Mouse (Mus musculus): ENCODE measurements around the gene Il22ra2.
A peak's percentile ranks its signal among the peaks of the same experiment; 100 is the strongest.
"Not testable (repeated sequence)": the region's sequence is repeated elsewhere in the genome, so short reads cannot be mapped to it uniquely, and the experiment has no call there.

Il22ra2 gene

DNA sequence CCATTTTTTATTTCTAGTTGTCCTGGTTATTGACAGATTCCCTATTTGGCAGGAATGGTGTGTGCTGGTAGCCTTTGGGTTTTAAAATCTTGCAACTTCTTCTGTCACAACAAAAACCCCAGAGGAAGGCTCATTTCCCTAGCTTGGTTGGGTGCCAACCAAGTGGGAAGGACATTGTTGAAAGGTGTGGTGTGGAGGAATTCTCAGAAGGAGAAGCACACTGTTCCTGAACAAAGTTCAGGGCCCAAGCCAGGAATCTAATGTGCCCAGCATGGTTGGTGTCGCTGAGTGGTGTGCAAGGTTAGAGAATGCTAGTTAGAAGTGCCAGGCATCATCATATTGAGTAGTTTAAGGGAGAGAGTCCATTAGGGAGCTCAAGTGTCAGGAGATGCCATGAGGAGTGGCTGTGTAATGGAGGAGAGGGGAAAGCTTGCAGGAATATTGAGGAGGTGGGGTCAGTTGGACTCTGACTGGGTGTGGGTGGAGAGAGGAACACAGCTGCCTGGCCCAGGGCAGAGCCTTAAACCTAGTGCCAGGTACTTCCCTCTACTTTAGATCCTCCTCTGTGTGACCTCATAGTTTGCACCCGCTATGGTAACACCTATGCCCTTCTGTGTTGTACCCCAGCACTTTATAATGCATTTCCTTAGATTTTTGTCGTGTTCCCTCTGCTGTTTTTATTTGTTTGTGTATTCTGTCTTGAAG, 27.4 kb upstream of the Il22ra2 start:
- Histone ChIP-seq H3K36me3 (ENCODE audit: insufficient read depth, low read length) (no peaks in the 10 kb centered on the region), H3K9me3 (ENCODE audit: low read length) (no peaks in the 10 kb centered on the region), H3K4me1 (replicated peaks; ENCODE audit: low read depth, low read length) (peaks cover 39% of the 10 kb centered on the region), H3K27me3 (ENCODE audit: insufficient read depth, low read length) (peaks cover 38% of the 10 kb centered on the region), H3K4me3 (replicated peaks; ENCODE audit: low read length) (no peak overlapping the region)
- TF ChIP-seq NANOG (IDR thresholded peaks at IDR 0.05; ENCODE audit: borderline replicate concordance, low read length) (no peak), POU5F1 (IDR thresholded peaks at IDR 0.05; ENCODE audit: borderline replicate concordance, low read length) (no peak), CTCF (conservative IDR thresholded peaks at IDR 0.05; ENCODE audit: low read length) (no peak)

DNA sequence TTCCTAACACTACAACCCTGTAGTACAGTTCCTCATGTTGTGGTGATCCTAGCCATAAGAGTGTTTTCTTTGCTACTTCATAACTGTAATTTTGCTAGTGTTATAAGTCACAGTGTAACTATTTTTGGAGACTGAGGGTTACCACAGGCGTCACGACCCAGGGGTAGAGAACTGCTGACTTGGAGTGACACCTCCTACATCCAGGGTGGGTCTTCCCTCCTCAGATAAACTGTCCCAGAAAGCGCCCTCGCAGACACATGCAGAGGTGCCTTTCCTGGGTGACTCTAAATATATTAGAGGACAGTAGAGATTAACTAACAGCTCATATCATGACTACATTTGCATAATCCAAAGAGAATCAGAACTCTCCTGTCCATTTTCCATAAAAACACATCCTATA, 24.9 kb upstream of the Il22ra2 start:
- Histone ChIP-seq H3K4me1 (replicated peaks; ENCODE audit: low read depth, low read length) (peaks cover 36% of the 10 kb centered on the region), H3K9me3 (ENCODE audit: low read length) (no peaks in the 10 kb centered on the region), H3K4me3 (replicated peaks; ENCODE audit: low read length) (no peak overlapping the region), H3K36me3 (ENCODE audit: insufficient read depth, low read length) (peaks cover 2% of the 10 kb centered on the region; the same call in 1 of the 2 replicates), H3K27me3 (ENCODE audit: insufficient read depth, low read length) (peaks cover 20% of the 10 kb centered on the region)
- TF ChIP-seq POU5F1 (IDR thresholded peaks at IDR 0.05; ENCODE audit: borderline replicate concordance, low read length) (no peak), CTCF (conservative IDR thresholded peaks at IDR 0.05; ENCODE audit: low read length) (no peak), NANOG (IDR thresholded peaks at IDR 0.05; ENCODE audit: borderline replicate concordance, low read length) (no peak)

DNA sequence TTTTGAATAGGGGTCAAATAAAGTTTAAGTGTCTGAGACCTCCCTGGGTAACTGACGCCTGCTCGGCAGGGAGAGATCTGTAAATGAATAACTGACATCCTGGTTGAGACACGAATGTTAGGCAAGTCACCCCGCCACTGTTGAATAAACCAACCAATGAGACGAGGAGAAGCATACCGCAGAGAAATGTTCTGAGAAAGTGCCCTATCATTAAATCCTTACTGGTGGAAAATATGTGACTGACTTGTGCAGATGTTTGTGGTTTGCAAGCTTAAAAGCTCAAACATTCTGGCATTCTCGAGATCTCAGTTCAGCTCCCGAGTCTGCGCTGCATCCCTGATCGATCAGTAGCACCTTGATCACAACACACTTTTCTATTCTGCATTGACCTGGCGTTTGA, 23.7 kb upstream of the Il22ra2 start:
- Histone ChIP-seq H3K27me3 (ENCODE audit: insufficient read depth, low read length) (peaks cover 14% of the 10 kb centered on the region), H3K4me1 (replicated peaks; ENCODE audit: low read depth, low read length) (peaks cover 32% of the 10 kb centered on the region), H3K9me3 (ENCODE audit: low read length) (no peaks in the 10 kb centered on the region), H3K36me3 (ENCODE audit: insufficient read depth, low read length) (peaks cover 6% of the 10 kb centered on the region), H3K4me3 (replicated peaks; ENCODE audit: low read length) (no peak overlapping the region)
- peak; percentile 56; the same call in 1 of the 2 replicates for TF ChIP-seq NANOG (IDR thresholded peaks at IDR 0.05; ENCODE audit: borderline replicate concordance, low read length)
- TF ChIP-seq POU5F1 (IDR thresholded peaks at IDR 0.05; ENCODE audit: borderline replicate concordance, low read length): no peak
- no peak for TF ChIP-seq CTCF (conservative IDR thresholded peaks at IDR 0.05; ENCODE audit: low read length)

DNA sequence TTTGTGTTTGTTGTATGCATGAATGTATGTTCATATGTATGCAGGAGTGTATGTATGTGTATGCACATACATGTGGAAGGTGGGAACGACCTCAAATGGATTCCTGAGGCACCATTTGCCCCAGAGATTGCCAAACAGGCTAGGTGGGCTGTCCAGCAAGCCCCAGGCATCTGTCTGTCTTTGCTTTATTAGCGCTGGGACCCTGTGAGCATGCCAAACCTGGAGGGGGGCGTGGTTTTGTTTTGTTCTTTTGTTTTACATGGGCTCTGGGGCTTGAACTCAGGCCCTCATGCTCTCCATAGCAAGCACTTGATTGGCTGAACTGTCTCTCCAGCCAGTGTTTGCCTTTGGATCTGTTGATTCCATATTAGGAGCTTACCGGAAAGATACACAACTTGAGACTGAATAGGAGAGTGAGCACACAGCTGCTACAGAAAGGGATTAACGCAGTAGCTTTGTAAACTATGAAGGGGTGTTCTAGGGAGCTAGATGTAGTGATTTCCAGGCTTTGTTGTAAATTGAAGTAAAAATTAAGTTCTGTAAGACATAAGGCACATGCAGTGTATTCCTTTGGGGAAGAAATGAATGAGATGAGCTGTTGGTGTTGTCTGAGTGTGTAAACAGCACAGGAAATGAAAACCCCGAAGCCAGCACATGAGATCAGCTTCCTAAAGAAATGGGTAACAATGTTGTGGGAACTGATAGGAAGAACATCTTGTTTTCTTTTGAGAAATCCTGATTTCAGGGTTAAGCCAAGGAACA, 22.3 kb upstream of the Il22ra2 start:
- peaks cover 35% of the 10 kb centered on the region for H3K4me1 ChIP-seq (replicated peaks; ENCODE audit: low read depth, low read length)
- H3K9me3 ChIP-seq (ENCODE audit: low read length): no peaks in the 10 kb centered on the region
- no peak for TF ChIP-seq CTCF (conservative IDR thresholded peaks at IDR 0.05; ENCODE audit: low read length)
- no peak for TF ChIP-seq POU5F1 (IDR thresholded peaks at IDR 0.05; ENCODE audit: borderline replicate concordance, low read length)
- TF ChIP-seq NANOG (IDR thresholded peaks at IDR 0.05; ENCODE audit: borderline replicate concordance, low read length): no peak
- peaks cover 10% of the 10 kb centered on the region for H3K36me3 ChIP-seq (ENCODE audit: insufficient read depth, low read length)
- peaks cover 2% of the 10 kb centered on the region; the same call in 1 of the 2 replicates for H3K27me3 ChIP-seq (ENCODE audit: insufficient read depth, low read length)
- no peak overlapping the region for H3K4me3 ChIP-seq (replicated peaks; ENCODE audit: low read length)

DNA sequence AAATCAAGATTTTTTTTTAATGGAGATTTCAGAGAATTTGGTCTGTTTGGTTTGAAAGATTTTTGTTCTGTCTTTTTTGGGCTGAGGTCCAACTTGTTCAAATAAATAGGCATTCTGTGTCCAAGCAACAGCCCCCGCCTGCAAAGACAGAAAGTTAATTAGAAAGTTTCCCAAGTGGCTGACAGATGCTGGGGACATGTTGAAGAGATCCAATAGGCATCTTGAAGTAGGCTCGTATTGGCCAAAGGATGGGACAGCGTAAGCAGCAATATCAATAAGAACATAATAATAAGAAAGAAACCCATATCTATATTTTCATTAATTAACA, 21.7 kb upstream of the Il22ra2 start:
- H3K4me3 ChIP-seq (replicated peaks; ENCODE audit: low read length): no peak overlapping the region
- peaks cover 40% of the 10 kb centered on the region for H3K4me1 ChIP-seq (replicated peaks; ENCODE audit: low read depth, low read length)
- H3K36me3 ChIP-seq (ENCODE audit: insufficient read depth, low read length): peaks cover 10% of the 10 kb centered on the region
- H3K27me3 ChIP-seq (ENCODE audit: insufficient read depth, low read length): no peaks in the 10 kb centered on the region
- TF ChIP-seq CTCF (conservative IDR thresholded peaks at IDR 0.05; ENCODE audit: low read length) (no peak), NANOG (IDR thresholded peaks at IDR 0.05; ENCODE audit: borderline replicate concordance, low read length) (no peak), POU5F1 (IDR thresholded peaks at IDR 0.05; ENCODE audit: borderline replicate concordance, low read length) (no peak)
- no peaks in the 10 kb centered on the region for H3K9me3 ChIP-seq (ENCODE audit: low read length)

DNA sequence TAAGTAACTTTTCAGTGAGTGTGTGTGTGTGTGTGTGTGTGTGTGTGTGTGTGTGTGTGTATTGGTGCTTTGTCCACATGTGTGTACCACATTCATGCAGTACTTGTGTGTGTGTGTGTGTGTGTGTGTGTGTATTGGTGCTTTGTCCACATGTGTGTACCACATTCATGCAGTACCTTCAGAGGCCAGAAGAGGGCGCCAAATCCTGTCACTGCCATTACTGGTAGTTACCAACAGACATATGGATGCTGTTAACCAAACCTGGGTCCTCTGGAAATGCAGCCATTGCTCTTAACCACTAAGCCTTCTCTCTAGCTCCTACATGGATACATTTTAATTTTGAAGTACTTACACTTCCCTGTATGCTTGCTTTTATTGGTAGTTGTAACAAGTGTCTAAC, 20.3 kb upstream of the Il22ra2 start:
- H3K4me3 ChIP-seq (replicated peaks; ENCODE audit: low read length); H3K9me3 ChIP-seq (ENCODE audit: low read length); H3K27me3 ChIP-seq (ENCODE audit: insufficient read depth, low read length): not testable (repeated sequence)
- H3K4me1 ChIP-seq (replicated peaks; ENCODE audit: low read depth, low read length): peaks cover 33% of the 10 kb centered on the region
- peak; percentile 62 for TF ChIP-seq CTCF (conservative IDR thresholded peaks at IDR 0.05; ENCODE audit: low read length)
- H3K36me3 ChIP-seq (ENCODE audit: insufficient read depth, low read length): peaks cover 19% of the 10 kb centered on the region

DNA sequence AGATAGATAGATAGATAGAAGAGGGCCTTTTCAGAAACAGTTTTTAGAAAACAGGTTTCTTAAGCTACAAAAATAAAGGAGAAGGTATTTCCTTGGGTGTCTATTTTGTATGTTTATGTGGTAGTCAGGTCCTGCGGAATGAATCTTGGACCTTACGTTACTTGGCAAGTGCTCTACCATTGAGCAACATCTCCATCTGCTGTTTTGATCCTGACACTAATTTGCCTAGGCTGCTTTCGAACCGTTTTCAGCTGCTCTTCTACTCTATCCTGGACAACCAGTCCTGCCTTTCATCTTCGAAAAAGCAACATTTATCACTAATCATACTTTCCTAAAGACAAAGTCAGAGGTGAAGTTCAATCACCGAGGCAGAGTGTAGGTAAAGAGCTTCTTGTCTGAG, 18.6 kb upstream of the Il22ra2 start:
- Histone ChIP-seq H3K4me1 (replicated peaks; ENCODE audit: low read depth, low read length) (peaks cover 27% of the 10 kb centered on the region), H3K4me3 (replicated peaks; ENCODE audit: low read length) (no peak overlapping the region), H3K9me3 (ENCODE audit: low read length) (no peaks in the 10 kb centered on the region), H3K36me3 (ENCODE audit: insufficient read depth, low read length) (peaks cover 19% of the 10 kb centered on the region), H3K27me3 (ENCODE audit: insufficient read depth, low read length) (no peaks in the 10 kb centered on the region)
- no peak for TF ChIP-seq POU5F1 (IDR thresholded peaks at IDR 0.05; ENCODE audit: borderline replicate concordance, low read length)
- TF ChIP-seq NANOG (IDR thresholded peaks at IDR 0.05; ENCODE audit: borderline replicate concordance, low read length): no peak
- no peak for TF ChIP-seq CTCF (conservative IDR thresholded peaks at IDR 0.05; ENCODE audit: low read length)

DNA sequence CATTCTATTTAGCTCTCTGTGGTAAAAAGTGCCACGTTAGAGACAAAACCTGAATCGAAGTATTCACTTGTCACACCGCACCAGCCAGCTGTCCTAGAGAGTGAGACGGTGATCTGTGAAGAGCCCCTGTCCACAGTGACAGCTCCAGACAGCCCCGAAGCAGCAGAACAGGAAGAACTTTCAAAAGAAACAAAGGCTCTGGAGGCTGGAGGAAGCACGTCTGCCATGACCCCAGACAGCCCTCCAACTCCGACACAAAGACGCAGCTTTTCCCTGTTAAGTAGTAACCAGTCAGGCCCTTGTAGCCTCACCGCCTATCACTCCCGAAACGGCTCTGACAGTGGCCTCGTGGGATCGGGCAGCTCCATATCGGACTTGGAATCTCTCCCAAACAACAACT, 12.7 kb upstream of the Il22ra2 start:
- Histone ChIP-seq H3K36me3 (ENCODE audit: insufficient read depth, low read length) (peaks cover 9% of the 10 kb centered on the region; the same call in 1 of the 2 replicates), H3K9me3 (ENCODE audit: low read length) (no peaks in the 10 kb centered on the region), H3K4me3 (replicated peaks; ENCODE audit: low read length) (no peak overlapping the region), H3K27me3 (ENCODE audit: insufficient read depth, low read length) (no peaks in the 10 kb centered on the region), H3K4me1 (replicated peaks; ENCODE audit: low read depth, low read length) (peaks cover 13% of the 10 kb centered on the region)
- TF ChIP-seq POU5F1 (IDR thresholded peaks at IDR 0.05; ENCODE audit: borderline replicate concordance, low read length): no peak
- no peak for TF ChIP-seq CTCF (conservative IDR thresholded peaks at IDR 0.05; ENCODE audit: low read length)
- no peak for TF ChIP-seq NANOG (IDR thresholded peaks at IDR 0.05; ENCODE audit: borderline replicate concordance, low read length)

Data from E14TG2a.4 (cell line).